Mouse (Mus musculus): ENCODE measurements at regions not wholly inside any gene's neighbourhood (a gene's known extent, or its start where the extent isn't known, plus 50 kb on each side); places are given as distances from the start of the nearest gene placed in this dataset.

DNA sequence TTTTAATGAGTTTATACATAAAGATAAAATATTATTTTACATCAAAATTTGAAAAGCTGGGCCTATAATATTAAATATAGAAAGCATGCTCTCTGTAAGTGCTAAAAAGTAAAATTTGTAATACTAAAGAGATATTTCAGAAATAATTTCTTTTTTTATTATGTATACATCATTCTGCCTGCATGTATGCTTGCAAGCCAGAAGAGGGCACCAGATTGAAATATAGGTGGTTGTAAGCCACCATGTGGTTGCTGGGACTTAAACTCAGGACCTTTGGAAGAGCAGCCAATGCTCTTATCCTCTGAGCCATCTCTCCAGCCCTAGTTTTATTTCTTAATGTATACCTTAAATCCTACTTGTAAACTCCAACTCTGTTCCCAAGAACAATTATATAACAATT lies 231.7 kb upstream of the Pitrm1 start:
- TF ChIP-seq POLR2A (IDR thresholded peaks at IDR 0.05; ENCODE audit: borderline replicate concordance, extremely low read depth, low read depth, low read length) (no peak), CTCF (IDR thresholded peaks at IDR 0.05; ENCODE audit: insufficient read depth, low read length) (no peak)
- Histone ChIP-seq H3K4me3 (replicated peaks; ENCODE audit: extremely low read depth, low read depth, low read length) (no peak overlapping the region), H3K4me1 (ENCODE audit: control insufficient read depth, insufficient read depth, low read length) (no peaks in the 10 kb centered on the region)
- DNase-seq = no peak

DNA sequence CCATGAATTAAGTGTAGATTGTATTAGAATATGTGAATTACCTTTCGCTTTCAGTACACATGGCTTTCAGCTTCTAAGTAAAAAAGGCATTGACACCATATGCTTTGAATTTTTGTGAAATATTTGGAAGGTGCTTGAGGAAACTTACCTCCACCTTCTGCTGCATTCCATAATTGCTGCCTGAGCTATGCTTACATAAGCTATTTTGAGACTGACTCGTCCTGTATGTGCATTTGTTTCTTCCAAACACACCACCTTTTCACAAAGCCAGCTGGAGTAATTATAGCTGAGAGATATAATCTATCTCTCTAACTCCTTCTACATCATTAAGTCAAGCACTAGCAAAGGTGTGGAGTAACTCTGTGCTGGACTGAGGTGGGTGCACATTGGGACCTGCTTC lies 224.0 kb upstream of the Pitrm1 start:
- H3K4me3 ChIP-seq (replicated peaks; ENCODE audit: extremely low read depth, low read depth, low read length) = no peak overlapping the region
- DNase-seq = no peak
- WGBS = 67% methylated on average over 2 of the region's 2 CpGs
- no peaks in the 10 kb centered on the region for H3K4me1 ChIP-seq (ENCODE audit: control insufficient read depth, insufficient read depth, low read length)
- TF ChIP-seq POLR2A (IDR thresholded peaks at IDR 0.05; ENCODE audit: borderline replicate concordance, extremely low read depth, low read depth, low read length) = no peak
- TF ChIP-seq CTCF (IDR thresholded peaks at IDR 0.05; ENCODE audit: insufficient read depth, low read length) = no peak

DNA sequence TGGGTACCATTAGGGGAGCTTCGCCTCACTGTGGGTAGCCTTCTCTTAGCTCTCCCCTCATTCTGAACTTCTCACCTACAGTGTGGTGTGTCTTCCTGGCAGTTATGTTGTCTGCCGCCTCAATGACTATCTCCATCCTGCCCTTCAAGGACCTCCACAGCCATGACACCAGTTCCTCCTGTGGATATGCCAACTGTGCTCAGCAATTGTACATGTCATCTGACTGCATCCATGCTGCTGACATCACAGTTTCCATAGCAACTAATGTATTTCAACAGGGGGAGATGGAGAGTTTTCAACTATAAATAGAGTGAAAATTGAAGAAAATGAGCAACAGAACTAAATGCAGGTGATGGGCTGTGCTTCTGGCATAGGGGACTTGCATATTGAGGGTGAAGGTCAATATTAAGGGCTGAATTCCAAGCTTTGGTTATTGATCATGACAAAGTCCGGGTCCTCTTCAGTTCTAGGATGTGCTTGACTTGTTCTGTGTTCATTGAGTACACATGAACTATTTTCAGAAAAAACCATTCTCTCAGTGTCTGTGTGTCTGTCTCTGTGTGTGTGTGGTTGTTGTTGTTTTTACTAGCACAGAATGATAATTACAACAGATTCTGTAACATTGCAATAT lies 217.5 kb upstream of the Pitrm1 start:
- TF ChIP-seq POLR2A (IDR thresholded peaks at IDR 0.05; ENCODE audit: borderline replicate concordance, extremely low read depth, low read depth, low read length) = no peak
- TF ChIP-seq CTCF (IDR thresholded peaks at IDR 0.05; ENCODE audit: insufficient read depth, low read length) = no peak
- H3K4me1 ChIP-seq (ENCODE audit: control insufficient read depth, insufficient read depth, low read length) = no peaks in the 10 kb centered on the region
- whole genome bisulfite sequencing = 94% methylated on average over 3 of the region's 3 CpGs
- no peak for DNase-seq
- H3K4me3 ChIP-seq (replicated peaks; ENCODE audit: extremely low read depth, low read depth, low read length) = no peak overlapping the region

DNA sequence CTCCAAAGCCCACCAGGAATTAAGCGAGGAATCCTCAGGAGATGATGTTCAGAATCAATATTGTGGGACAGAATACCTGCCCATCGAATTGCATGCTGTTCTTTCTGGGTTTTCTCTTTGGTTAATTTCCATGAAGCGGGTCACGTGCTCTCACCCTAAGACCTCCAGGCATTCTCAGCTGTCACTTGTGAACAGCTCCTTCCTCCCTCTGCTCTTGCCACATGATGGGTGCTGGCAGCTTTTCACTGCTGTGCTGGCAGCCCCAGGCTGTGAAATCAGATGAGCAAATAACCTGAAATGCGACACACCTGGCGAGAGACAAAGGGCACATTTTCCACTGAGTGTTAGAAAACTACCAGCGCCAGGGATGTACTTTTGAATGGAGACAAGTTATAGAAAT lies 207.8 kb upstream of the Pitrm1 start:
- WGBS = 73% methylated on average over 7 of the region's 7 CpGs

DNA sequence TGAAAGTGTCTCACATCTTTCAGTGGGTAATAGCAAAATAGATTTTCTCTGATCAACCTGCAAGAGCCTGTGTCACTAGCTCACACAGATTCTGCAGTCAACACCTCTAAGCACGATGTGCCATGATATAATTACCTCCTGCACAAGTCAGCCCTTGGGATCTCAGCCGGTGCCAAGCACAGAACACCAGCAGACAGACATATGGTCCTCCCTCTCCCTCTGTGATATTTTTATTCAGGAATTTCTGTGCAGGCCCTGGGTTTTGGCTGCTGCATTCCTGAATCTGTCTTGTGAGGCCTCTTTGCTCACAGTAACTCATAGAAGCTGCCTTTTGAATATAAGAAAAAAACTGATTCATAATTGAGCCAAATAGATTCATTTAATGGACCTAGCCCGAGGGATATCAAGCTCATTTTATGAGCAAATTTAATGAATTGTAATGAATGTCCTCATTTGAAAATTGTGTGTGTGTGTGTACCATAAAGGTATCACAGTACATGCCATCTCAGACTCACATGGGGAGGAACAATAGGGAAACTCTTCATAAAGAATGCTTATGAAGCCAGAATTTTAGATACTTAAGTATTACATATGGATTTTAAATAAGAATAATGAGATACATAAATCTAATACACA lies 206.7 kb upstream of the Pitrm1 start:
- DNase-seq = no peak
- no peak for TF ChIP-seq POLR2A (IDR thresholded peaks at IDR 0.05; ENCODE audit: borderline replicate concordance, extremely low read depth, low read depth, low read length)
- TF ChIP-seq CTCF (IDR thresholded peaks at IDR 0.05; ENCODE audit: insufficient read depth, low read length) = no peak
- WGBS = 66% methylated on average over 3 of the region's 3 CpGs
- Histone ChIP-seq H3K4me3 (replicated peaks; ENCODE audit: extremely low read depth, low read depth, low read length) (no peak overlapping the region), H3K4me1 (ENCODE audit: control insufficient read depth, insufficient read depth, low read length) (no peaks in the 10 kb centered on the region)

More for the DNA sequence above, 207.8 kb upstream of the Pitrm1 start:
- H3K4me3 ChIP-seq (replicated peaks; ENCODE audit: extremely low read depth, low read depth, low read length) = no peak overlapping the region
- DNase-seq = no peak
- no peak for TF ChIP-seq CTCF (IDR thresholded peaks at IDR 0.05; ENCODE audit: insufficient read depth, low read length)
- no peak for TF ChIP-seq POLR2A (IDR thresholded peaks at IDR 0.05; ENCODE audit: borderline replicate concordance, extremely low read depth, low read depth, low read length)
- H3K4me1 ChIP-seq (ENCODE audit: control insufficient read depth, insufficient read depth, low read length) = no peaks in the 10 kb centered on the region

DNA sequence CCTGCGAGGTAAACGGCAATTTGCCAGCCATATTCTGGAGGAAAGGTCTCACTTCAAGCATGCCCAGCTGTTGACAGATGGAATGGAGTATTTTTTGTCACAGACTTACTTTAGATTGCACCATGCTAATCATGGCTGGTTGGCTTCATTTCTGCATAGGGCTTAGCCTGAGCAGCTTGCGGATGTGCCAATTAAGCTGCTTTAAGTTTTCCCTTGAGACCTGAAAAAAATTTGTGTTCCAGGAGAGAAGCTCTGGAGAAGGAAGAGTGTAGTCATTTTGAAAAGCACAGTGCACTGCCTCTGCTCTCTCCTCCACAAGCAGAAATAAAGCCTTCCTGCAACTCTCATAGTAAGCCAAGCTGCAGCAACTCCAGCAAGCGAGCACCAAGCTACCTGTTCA lies 182.8 kb upstream of the Pitrm1 start:
- no peak overlapping the region for H3K4me3 ChIP-seq (replicated peaks; ENCODE audit: extremely low read depth, low read depth, low read length)
- 81% methylated on average over 4 of the region's 4 CpGs for WGBS
- no peak for DNase-seq
- H3K4me1 ChIP-seq (ENCODE audit: control insufficient read depth, insufficient read depth, low read length) = no peaks in the 10 kb centered on the region
- TF ChIP-seq POLR2A (IDR thresholded peaks at IDR 0.05; ENCODE audit: borderline replicate concordance, extremely low read depth, low read depth, low read length) (no peak), CTCF (IDR thresholded peaks at IDR 0.05; ENCODE audit: insufficient read depth, low read length) (no peak)

DNA sequence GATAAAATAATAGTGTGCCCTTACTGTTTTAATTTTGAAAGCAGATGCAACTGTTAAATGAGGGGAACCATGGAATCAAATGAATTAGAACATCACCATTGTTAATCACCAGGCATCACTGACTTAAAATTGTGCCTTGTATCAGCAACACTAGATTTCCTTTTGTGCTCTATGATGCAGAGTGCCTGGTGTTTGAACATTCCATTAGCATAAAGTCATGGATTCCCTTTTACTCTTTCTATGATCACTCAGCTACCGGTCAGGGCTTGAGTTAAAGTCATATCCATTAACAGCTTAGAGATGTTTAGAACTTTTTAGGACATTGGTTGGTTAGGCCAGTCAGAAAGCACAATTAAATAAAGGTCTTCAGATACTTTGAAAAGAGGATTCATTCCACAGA lies 180.3 kb upstream of the Pitrm1 start:
- WGBS = 59% methylated on average over 1 of the region's 1 CpGs
- no peak for DNase-seq
- TF ChIP-seq CTCF (IDR thresholded peaks at IDR 0.05; ENCODE audit: insufficient read depth, low read length) = no peak
- no peak for TF ChIP-seq POLR2A (IDR thresholded peaks at IDR 0.05; ENCODE audit: borderline replicate concordance, extremely low read depth, low read depth, low read length)
- Histone ChIP-seq H3K4me1 (ENCODE audit: control insufficient read depth, insufficient read depth, low read length) (no peaks in the 10 kb centered on the region), H3K4me3 (replicated peaks; ENCODE audit: extremely low read depth, low read depth, low read length) (no peak overlapping the region)

DNA sequence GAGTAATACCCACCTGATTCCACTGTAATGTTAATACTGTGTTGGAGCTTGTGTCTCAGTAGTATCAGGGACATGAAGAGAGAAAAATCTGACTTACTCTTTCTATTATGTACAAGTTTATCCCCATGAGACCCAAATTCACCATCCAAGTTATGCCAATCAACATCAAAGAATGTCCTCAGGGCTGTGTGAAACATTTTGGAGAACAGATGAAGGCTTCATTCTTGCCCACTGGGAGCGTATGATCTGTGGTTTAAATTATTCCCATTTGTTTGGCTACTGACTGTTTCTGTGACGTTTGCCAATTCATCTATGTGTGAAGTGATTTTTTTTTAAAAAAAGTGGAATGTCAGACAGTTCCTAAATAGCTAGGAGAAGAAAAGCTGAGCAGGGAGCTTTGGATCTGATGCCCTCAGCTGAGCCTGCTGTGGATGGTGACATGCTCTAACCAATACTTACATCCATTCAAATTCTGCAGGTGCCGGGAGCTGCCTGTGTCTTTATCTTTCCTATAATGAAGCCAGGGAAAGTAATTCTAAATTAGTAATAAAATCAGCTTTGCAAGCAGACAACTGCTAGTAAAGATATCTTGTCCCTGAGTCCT lies 173.3 kb upstream of the Pitrm1 start:
- 68% methylated on average over 3 of the region's 3 CpGs for WGBS
- Histone ChIP-seq H3K4me1 (ENCODE audit: control insufficient read depth, insufficient read depth, low read length) (no peaks in the 10 kb centered on the region), H3K4me3 (replicated peaks; ENCODE audit: extremely low read depth, low read depth, low read length) (no peak overlapping the region)
- no peak for DNase-seq
- TF ChIP-seq CTCF (IDR thresholded peaks at IDR 0.05; ENCODE audit: insufficient read depth, low read length) (no peak), POLR2A (IDR thresholded peaks at IDR 0.05; ENCODE audit: borderline replicate concordance, extremely low read depth, low read depth, low read length) (no peak)

DNA sequence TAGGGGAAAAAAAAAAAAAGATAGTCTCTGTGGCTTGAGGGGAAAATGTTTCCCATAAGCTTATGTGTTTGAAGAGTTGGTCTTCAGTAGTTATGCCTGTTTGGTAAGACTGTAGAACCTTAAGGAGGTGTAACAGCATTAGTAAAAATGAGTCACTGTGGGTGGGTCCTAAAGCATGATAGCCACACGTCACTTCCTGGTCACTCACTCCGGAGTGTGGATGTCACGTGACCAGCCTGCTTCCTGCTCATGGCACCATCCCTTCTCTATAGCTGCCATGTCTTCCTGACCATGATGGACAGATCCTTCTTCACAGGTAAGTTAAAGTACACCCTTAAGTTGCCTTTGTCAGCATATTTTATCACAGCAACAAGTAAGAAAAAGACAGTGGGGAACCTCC lies 170.0 kb upstream of the Pitrm1 start:
- WGBS = 82% methylated on average over 3 of the region's 3 CpGs

More for the DNA sequence above, 170.0 kb upstream of the Pitrm1 start:
- Histone ChIP-seq H3K4me3 (replicated peaks; ENCODE audit: extremely low read depth, low read depth, low read length) (no peak overlapping the region), H3K4me1 (ENCODE audit: control insufficient read depth, insufficient read depth, low read length) (no peaks in the 10 kb centered on the region)
- no peak for TF ChIP-seq CTCF (IDR thresholded peaks at IDR 0.05; ENCODE audit: insufficient read depth, low read length)
- TF ChIP-seq POLR2A (IDR thresholded peaks at IDR 0.05; ENCODE audit: borderline replicate concordance, extremely low read depth, low read depth, low read length) = no peak
- no peak for DNase-seq

Data from lung, adult 2 months (tissue).